ENCODE assay signal across 22 mouse cellular contexts in genomic region chr5:105666930-105667329, GRCm38 (mm10). TPM values are rescaled to one million over a fixed set of nuclear protein-coding genes. Genes with fewer than 3 reads are reported as not detected.
DNase-seq lines count a peak whose midpoint lies in the region; ATAC-seq lines count a peak whose summit lies in the region.
"Had no signal": no experiment of that assay in that cellular context is flagged by ENCODE, and none has a peak within 500 bp of the region (broad histone marks: within the 10 kb centered on the region; RNA-seq: fewer than 3 reads in every experiment).

No protein-coding gene starts in this region.

- no peaks in the 10 kb centered on the region for H3K9me3 ChIP-seq in lung, embryonic 16.5 days (ENCODE audit: control insufficient read depth, low read length)
- H3K9me3 ChIP-seq: embryonic facial prominence, embryonic 13.5 days; embryonic facial prominence, embryonic 15.5 days; forebrain, embryonic 10.5 days; forebrain, embryonic 12.5 days had no signal

- H3K36me3 ChIP-seq in lung, embryonic 16.5 days (ENCODE audit: control insufficient read depth, insufficient read depth, low read length) = no peaks in the 10 kb centered on the region
- H3K36me3 ChIP-seq: embryonic facial prominence, embryonic 13.5 days; embryonic facial prominence, embryonic 15.5 days; forebrain, embryonic 10.5 days; forebrain, embryonic 12.5 days had no signal

- H3K4me3 ChIP-seq in lung, embryonic 16.5 days (ENCODE audit: low read length) = no peak overlapping the region
- H3K4me3 ChIP-seq: embryonic facial prominence, embryonic 13.5 days; embryonic facial prominence, embryonic 15.5 days; erythroblast, embryonic 14.5 days; forebrain, embryonic 10.5 days; forebrain, embryonic 12.5 days had no signal

- ATAC-seq in lung, embryonic 16.5 days (ENCODE audit: low read depth) = 0 out of 2 replicates have a peak, but pooled peaks have one; percentile 49
- ATAC-seq in megakaryocyte-erythroid progenitor cell, adult 5-6 weeks (replicated peaks; ENCODE audit: low FRiP score, low TSS enrichment, poor library complexity, severe bottlenecking) = no peak
- ATAC-seq: forebrain, embryonic 14.5 days; forebrain, embryonic 16.5 days had no signal

- no peaks in the 10 kb centered on the region for H3K27me3 ChIP-seq in lung, embryonic 16.5 days (ENCODE audit: control insufficient read depth, insufficient read depth, low read depth, low read length)
- H3K27me3 ChIP-seq: embryonic facial prominence, embryonic 13.5 days; embryonic facial prominence, embryonic 15.5 days; forebrain, embryonic 12.5 days had no signal

- 74% methylated on average over 5 of the region's 5 CpGs for WGBS in lung, embryonic 16.5 days

- H3K4me2 ChIP-seq in lung, embryonic 16.5 days (ENCODE audit: low read depth, low read length) = no peak overlapping the region
- H3K4me2 ChIP-seq: embryonic facial prominence, embryonic 13.5 days; embryonic facial prominence, embryonic 15.5 days; forebrain, embryonic 12.5 days had no signal

- H3K27ac ChIP-seq in lung, embryonic 16.5 days (ENCODE audit: low read length) = no peak overlapping the region
- H3K27ac ChIP-seq: embryonic facial prominence, embryonic 13.5 days; embryonic facial prominence, embryonic 15.5 days; forebrain, embryonic 10.5 days; forebrain, embryonic 12.5 days had no signal

- H3K9ac ChIP-seq in lung, embryonic 16.5 days (ENCODE audit: low read length) = no peak overlapping the region
- H3K9ac ChIP-seq: embryonic facial prominence, embryonic 13.5 days; embryonic facial prominence, embryonic 15.5 days; forebrain, embryonic 12.5 days had no signal

- no peaks in the 10 kb centered on the region for H3K4me1 ChIP-seq in lung, embryonic 16.5 days (replicated peaks; ENCODE audit: control insufficient read depth, insufficient read depth, low read length)
- H3K4me1 ChIP-seq: embryonic facial prominence, embryonic 13.5 days; embryonic facial prominence, embryonic 15.5 days; forebrain, embryonic 10.5 days; forebrain, embryonic 12.5 days had no signal

- DNase-seq in lung, adult 18-20 months = no peak
- DNase-seq in lung, postnatal 25 days (ENCODE audit: low spot score) = peak; percentile 46
- DNase-seq in lung, postnatal 10 days = no peak
- DNase-seq: adrenal gland, adult 2 months; adrenal gland, postnatal 10 days; adrenal gland, postnatal 25 days; cerebellum, adult 11 months; cerebellum, adult 18-20 months; cerebellum, adult 8-10 months; cerebellum, adult 9-11 months; cerebellum, postnatal 14 days; cerebellum, postnatal 36 days; embryo, embryonic 11 days had no signal

RNA-seq across cellular contexts. Expression of gene Lrrc8d, which starts 32.8 kb away (rescaled TPM):
- 15.5 and 19.7 TPM in 2 replicates for polyA plus RNA-seq in lung, embryonic 16.5 days (2015; fragmentation: Nextera tagmentation; extraction: Ambion mirVana)
- 26.5 and 30.9 TPM in 2 replicates for total RNA-seq in megakaryocyte-erythroid progenitor cell, adult 5-6 weeks (2014; fragmentation: Nextera tagmentation)
- total RNA-seq in megakaryocyte-erythroid progenitor cell, adult 5-6 weeks (2017) = 8.1 and 11.3 TPM in 2 replicates
